Mouse (Mus musculus): ENCODE measurements around the gene Zxdc. TPM values are rescaled to one million over a fixed set of nuclear protein-coding genes. Genes with fewer than 3 reads are reported as not detected.

Zxdc gene
- total and polyA plus RNA-seq, 3 experiments, result 8.6 to 10.7 TPM; not detected in 1

DNA sequence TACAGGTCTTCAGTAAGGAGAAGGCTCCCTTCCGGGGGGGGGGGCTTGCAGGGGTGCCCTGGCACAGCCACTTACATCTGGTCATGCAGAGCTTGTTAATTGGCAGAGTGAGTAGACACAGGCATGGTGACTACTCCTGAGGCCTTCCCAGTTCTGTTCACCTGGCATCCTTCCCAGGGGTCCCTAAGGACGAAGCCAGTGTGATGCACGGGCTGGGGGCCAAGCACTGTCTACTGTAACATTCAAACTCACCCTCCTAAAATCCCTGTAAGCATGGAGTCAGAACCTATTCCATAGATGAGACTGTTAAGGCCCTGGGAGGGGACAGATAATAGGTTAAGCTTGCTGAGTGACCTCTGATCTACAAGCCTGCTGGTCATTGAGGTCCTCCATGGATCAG, 45.3 kb upstream of the Zxdc start:
- H3K36me3 ChIP-seq (ENCODE audit: control insufficient read depth in 1 of 2, insufficient read depth in 2 of 2, low read length in 2 of 2), result no peaks in the 10 kb centered on the region
- no peak overlapping the region for H3K9ac ChIP-seq (ENCODE audit: control insufficient read depth, low read depth, low read length, poor library complexity, severe bottlenecking)
- H3K4me1 ChIP-seq (ENCODE audit: control insufficient read depth in 1 of 2, insufficient read depth in 2 of 2, low read length in 2 of 2), result no peaks in the 10 kb centered on the region
- H3K9me3 ChIP-seq (replicated peaks; ENCODE audit: insufficient read depth, low read length), result no peaks in the 10 kb centered on the region
- H3K27me3 ChIP-seq (ENCODE audit: control insufficient read depth in 1 of 2, insufficient read depth in 2 of 2, low read length in 2 of 2), result no peaks in the 10 kb centered on the region
- TF ChIP-seq ZNF384 (IDR thresholded peaks at IDR 0.05; ENCODE audit: low read depth, low read length) (no peak), MEF2A (IDR thresholded peaks at IDR 0.05; ENCODE audit: extremely low read depth, insufficient replicate concordance, low read depth, low read length, poor library complexity, severe bottlenecking) (no peak), ETS1 (IDR thresholded peaks at IDR 0.05; ENCODE audit: low read depth, low read length) (no peak), ZC3H11A (IDR thresholded peaks at IDR 0.05; ENCODE audit: low read depth, low read length) (no peak), TBP (IDR thresholded peaks at IDR 0.05; ENCODE audit: low read depth, low read length) (no peak)
- no peak overlapping the region for H3K4me3 ChIP-seq (ENCODE audit: control insufficient read depth in 1 of 2, insufficient read depth in 1 of 2, low read depth in 2 of 2, low read length in 2 of 2)
- H3K27ac ChIP-seq (ENCODE audit: control insufficient read depth, low read depth, low read length), result no peak overlapping the region
- H3K79me2 ChIP-seq (ENCODE audit: control insufficient read depth, insufficient read depth, low read length, poor library complexity), result no peaks in the 10 kb centered on the region
- no peak for DNase-seq (ENCODE audit: low read depth, low spot score)

DNA sequence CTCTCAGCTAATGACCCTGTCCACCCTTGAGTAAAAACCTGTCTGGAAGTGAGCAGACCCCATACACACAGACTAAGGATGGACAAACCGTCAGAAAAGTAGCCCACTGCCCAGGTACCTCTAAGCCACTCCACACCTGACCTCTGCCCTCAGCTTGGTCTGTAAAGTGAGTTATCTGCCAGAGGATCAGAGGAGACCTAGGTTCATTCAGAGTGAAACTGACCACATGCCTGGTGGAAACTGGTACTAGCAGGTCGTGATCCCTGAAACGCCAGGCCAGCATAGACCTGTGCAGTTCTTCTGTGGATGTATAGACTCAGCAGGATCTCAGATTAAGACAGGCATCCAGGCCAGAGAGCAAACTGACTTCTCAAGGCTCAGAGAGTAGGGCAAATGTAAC, 44.8 kb upstream of the Zxdc start:
- DNase-seq (ENCODE audit: low read depth, low spot score), result no peak
- Histone ChIP-seq H3K79me2 (ENCODE audit: control insufficient read depth, insufficient read depth, low read length, poor library complexity) (no peaks in the 10 kb centered on the region), H3K9ac (ENCODE audit: control insufficient read depth, low read depth, low read length, poor library complexity, severe bottlenecking) (no peak overlapping the region), H3K27me3 (ENCODE audit: control insufficient read depth in 1 of 2, insufficient read depth in 2 of 2, low read length in 2 of 2) (no peaks in the 10 kb centered on the region), H3K4me1 (ENCODE audit: control insufficient read depth in 1 of 2, insufficient read depth in 2 of 2, low read length in 2 of 2) (no peaks in the 10 kb centered on the region), H3K4me3 (ENCODE audit: control insufficient read depth in 1 of 2, insufficient read depth in 1 of 2, low read depth in 2 of 2, low read length in 2 of 2) (no peak overlapping the region), H3K36me3 (ENCODE audit: control insufficient read depth in 1 of 2, insufficient read depth in 2 of 2, low read length in 2 of 2) (no peaks in the 10 kb centered on the region), H3K9me3 (replicated peaks; ENCODE audit: insufficient read depth, low read length) (no peaks in the 10 kb centered on the region), H3K27ac (ENCODE audit: control insufficient read depth, low read depth, low read length) (no peak overlapping the region)
- no peak for TF ChIP-seq JUND (IDR thresholded peaks at IDR 0.05; ENCODE audit: low read depth, low read length)
- no peak for TF ChIP-seq USF1 (IDR thresholded peaks at IDR 0.05; ENCODE audit: low read depth, low read length)
- TF ChIP-seq SMC3 (IDR thresholded peaks at IDR 0.05; ENCODE audit: low read depth, low read length), result no peak
- no peak for TF ChIP-seq RCOR1 (IDR thresholded peaks at IDR 0.05; ENCODE audit: low read depth, low read length)
- TF ChIP-seq TCF12 (IDR thresholded peaks at IDR 0.05; ENCODE audit: low read depth, low read length), result no peak
- no peak for TF ChIP-seq MXI1 (IDR thresholded peaks at IDR 0.05; ENCODE audit: low read depth, low read length)
- TF ChIP-seq ZC3H11A (IDR thresholded peaks at IDR 0.05; ENCODE audit: low read depth, low read length), result no peak
- TF ChIP-seq MYB (IDR thresholded peaks at IDR 0.05; ENCODE audit: low read depth, low read length), result no peak

DNA sequence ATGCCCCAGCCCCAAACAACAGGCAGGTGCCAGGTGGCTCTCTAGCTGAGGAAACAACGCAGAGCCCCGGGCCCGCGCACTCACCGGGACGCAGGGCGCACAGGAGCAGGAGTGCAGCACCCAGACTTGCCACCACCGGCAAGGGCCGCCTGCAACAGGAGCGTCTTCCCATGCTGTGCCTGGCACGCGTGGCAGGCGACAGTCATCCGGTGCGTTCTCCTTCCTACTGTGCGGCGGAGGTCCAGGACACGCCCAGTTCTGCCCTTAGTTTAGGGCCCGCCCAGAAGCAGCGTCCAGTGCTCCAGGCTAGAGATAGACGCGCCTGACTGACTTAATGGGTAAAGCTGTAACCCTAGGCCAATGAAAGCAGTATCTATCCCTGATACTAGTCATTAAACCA, 44.3 kb upstream of the Zxdc start, which contains the start of gene Chst13:
Gene Chst13 (minus strand): TSS at position 195 of the 400 bp plus-strand sequence.
- H3K27me3 ChIP-seq (ENCODE audit: control insufficient read depth in 1 of 2, insufficient read depth in 2 of 2, low read length in 2 of 2), result no peaks in the 10 kb centered on the region

More for the DNA sequence above, 44.3 kb upstream of the Zxdc start, which contains the start of gene Chst13:
- no peak for DNase-seq (ENCODE audit: low read depth, low spot score)
- H3K79me2 ChIP-seq (ENCODE audit: control insufficient read depth, insufficient read depth, low read length, poor library complexity), result no peaks in the 10 kb centered on the region
- no peaks in the 10 kb centered on the region for H3K9me3 ChIP-seq (replicated peaks; ENCODE audit: insufficient read depth, low read length)
- no peak within 1 kb of the TSS for H3K4me3 ChIP-seq (ENCODE audit: control insufficient read depth in 1 of 2, insufficient read depth in 1 of 2, low read depth in 2 of 2, low read length in 2 of 2)
- H3K9ac ChIP-seq (ENCODE audit: control insufficient read depth, low read depth, low read length, poor library complexity, severe bottlenecking), result no peak within 1 kb of the TSS
- H3K27ac ChIP-seq (ENCODE audit: control insufficient read depth, low read depth, low read length), result no peak within 1 kb of the TSS
- no peaks in the 10 kb centered on the region for H3K4me1 ChIP-seq (ENCODE audit: control insufficient read depth in 1 of 2, insufficient read depth in 2 of 2, low read length in 2 of 2)
- TF ChIP-seq JUND (IDR thresholded peaks at IDR 0.05; ENCODE audit: low read depth, low read length) (no peak), CTCF (IDR thresholded peaks at IDR 0.05 in 2 of 3, conservative IDR thresholded peaks at IDR 0.05 in 1 of 3; ENCODE audit: control insufficient read depth in 1 of 3, insufficient read depth in 1 of 3, low read depth in 2 of 3, low read length in 3 of 3, poor library complexity in 1 of 3, severe bottlenecking in 1 of 3) (no peak), E2F4 (IDR thresholded peaks at IDR 0.05; ENCODE audit: borderline replicate concordance, low read depth, low read length) (no peak), POLR2AphosphoS2 (IDR thresholded peaks at IDR 0.05; ENCODE audit: low read length) (no peak), ETS1 (IDR thresholded peaks at IDR 0.05; ENCODE audit: low read depth, low read length) (no peak), MAZ (IDR thresholded peaks at IDR 0.05; ENCODE audit: low read depth, low read length) (no peak), TAL1 (IDR thresholded peaks at IDR 0.05; ENCODE audit: low read length) (no peak)
- no peaks in the 10 kb centered on the region for H3K36me3 ChIP-seq (ENCODE audit: control insufficient read depth in 1 of 2, insufficient read depth in 2 of 2, low read length in 2 of 2)

Data from MEL (cell line).